Mouse (Mus musculus) intestine, embryonic 14.5 days (tissue): ENCODE results near the gene Pate2. TPM values are rescaled to one million over a fixed set of nuclear protein-coding genes. Genes with fewer than 3 reads are reported as not detected.

Source experiments
- ATAC-seq: fragments of 200-750 bp; cut with Nextera tagmentation; replicated peaks from 2 replicates; pipeline ENCODE4 v1.8.0; 2017; ENCODE audit warnings: low read depth, moderate number of reproducible peaks, moderate TSS enrichment, moderate library complexity; ENCODE audit not compliant: low FRiP score, low TSS enrichment
- DNase-seq: peaks from one replicate; pipeline ENCODE4 v3.0.0-alpha.2; 2018; ENCODE audit warnings: low spot score
- H3K27ac ChIP-seq: fragments of 300-500 bp; sonication (generic); 2 replicates; pipeline ENCODE4 v1.5.1; 2014; ENCODE audit warnings: low read depth, mild to moderate bottlenecking, control low read depth
- H3K27me3 ChIP-seq: fragments of 300-500 bp; sonication (generic); replicated peaks from 2 replicates; pipeline ENCODE4 v1.6.1; 2014; ENCODE audit warnings: low read length, control low read depth; ENCODE audit not compliant: control insufficient read depth, insufficient read depth
- H3K36me3 ChIP-seq: fragments of 300-500 bp; sonication (generic); 2 replicates; pipeline ENCODE4 v1.6.1; 2014; ENCODE audit warnings: low read length, control low read depth; ENCODE audit not compliant: control insufficient read depth, insufficient read depth
- H3K4me1 ChIP-seq: fragments of 300-500 bp; sonication (generic); replicated peaks from 2 replicates; pipeline ENCODE4 v1.6.1; 2014; ENCODE audit warnings: low read length, control low read depth, mixed read lengths; ENCODE audit not compliant: control insufficient read depth, insufficient read depth
- H3K4me2 ChIP-seq: fragments of 300-500 bp; sonication (generic); 2 replicates; pipeline ENCODE4 v1.6.1; 2014; ENCODE audit warnings: low read length
- H3K4me3 ChIP-seq: fragments of 300-500 bp; sonication (generic); 2 replicates; pipeline ENCODE4 v1.5.1; 2014; ENCODE audit warnings: low read depth, low read length, control low read depth, mixed read lengths
- H3K9ac ChIP-seq: fragments of 300-500 bp; sonication (generic); 2 replicates; pipeline ENCODE4 v1.6.1; 2014; ENCODE audit warnings: mild to moderate bottlenecking, low read length
- H3K9me3 ChIP-seq: fragments of 300-500 bp; sonication (generic); 2 replicates; pipeline ENCODE4 v1.6.1; 2016; ENCODE audit warnings: low read length, control low read depth; ENCODE audit not compliant: control insufficient read depth
- WGBS: fragments of 180-500 bp; shearing (Covaris S2); extraction: QIAGEN DNeasy Blood & Tissue Kit; methylation state at CpG from one replicate; pipeline ENCODE4 v1.1.7; 2014; 5-methylcytosine and 5-hydroxymethylcytosine counted together
- polyA plus RNA-seq: library from polyadenylated mRNA; unstranded; fragments of >200 nt; fragmentation: Nextera tagmentation; extraction: Ambion mirVana; gene quantifications from 2 replicates; pipeline ENCODE4 v1.2.1, GENCODE M21; 2014

Gene Pate2
- 0.31 and 0.43 TPM in 2 replicates for polyA plus RNA-seq

DNA sequence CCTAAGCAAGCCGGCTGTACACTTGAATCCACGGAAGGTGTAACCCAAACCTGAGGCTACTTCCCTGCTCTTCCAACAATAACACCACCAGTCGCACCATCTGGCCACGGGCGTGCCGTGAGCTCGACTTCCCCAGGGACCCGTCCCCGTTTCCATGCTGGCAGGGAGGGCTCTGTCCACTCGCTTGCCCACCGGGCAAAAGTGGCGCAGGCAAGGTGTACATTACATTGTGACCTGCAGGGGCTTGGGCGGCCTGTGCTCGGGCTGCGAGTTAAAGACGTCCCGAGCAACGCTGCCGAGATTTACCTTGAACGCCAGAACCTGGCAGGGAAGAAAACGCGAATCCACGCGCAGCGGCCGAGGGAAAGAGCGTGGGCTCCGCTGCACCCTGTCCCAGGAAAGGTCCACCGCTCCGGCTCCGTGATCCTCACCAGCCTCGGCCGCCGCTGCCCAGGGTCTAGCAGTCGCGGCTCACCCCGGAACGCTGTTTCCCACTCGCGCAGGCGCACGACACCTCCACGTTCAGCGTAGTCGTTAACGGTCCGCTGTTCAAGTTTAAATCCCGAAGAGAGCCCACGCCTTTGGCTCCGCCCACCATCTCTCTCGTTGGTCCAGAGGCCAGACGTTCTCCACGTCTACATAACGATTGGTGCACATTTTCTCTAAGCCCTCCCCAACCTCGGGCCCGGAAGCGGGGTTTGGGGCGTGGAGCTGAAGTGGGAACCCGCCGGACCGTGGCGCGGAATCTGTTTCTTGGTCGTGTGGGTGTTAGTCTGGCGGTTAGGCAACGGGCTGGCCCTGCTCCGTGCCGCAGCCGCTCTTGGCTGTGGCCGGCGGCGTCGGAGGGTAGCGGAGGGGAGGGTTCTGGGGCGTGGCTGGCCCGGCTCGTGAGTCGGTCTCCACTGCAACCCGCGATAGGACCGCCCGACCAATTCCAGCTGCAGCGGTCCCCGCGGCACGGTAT, at the start of gene Pate2, which contains the start of gene Hyls1:
Gene Pate2, plus strand, starts transcription at position 714 of the 964 bp plus-strand sequence.
Gene Hyls1, minus strand, starts transcription at position 828 of the 964 bp plus-strand sequence.
- H3K4me3 ChIP-seq, result peak within 1 kb of the TSS; percentile 67
- H3K4me2 ChIP-seq, result peak within 1 kb of the TSS; percentile 63
- H3K9ac ChIP-seq, result peak within 1 kb of the TSS; percentile 55
- peaks cover 9% of the 10 kb centered on the region; the same call in 1 of the 2 replicates for H3K27me3 ChIP-seq
- peaks cover 7% of the 10 kb centered on the region for H3K4me1 ChIP-seq
- H3K9me3 ChIP-seq, result no peaks in the 10 kb centered on the region
- H3K27ac ChIP-seq, result peak within 1 kb of the TSS; percentile 78
- H3K36me3 ChIP-seq, result peaks cover 34% of the 10 kb centered on the region
- under 1% methylated on average over 85 of the region's 86 CpGs for WGBS
- peak; percentile 94 for DNase-seq
- ATAC-seq, result peak; percentile 98

DNA sequence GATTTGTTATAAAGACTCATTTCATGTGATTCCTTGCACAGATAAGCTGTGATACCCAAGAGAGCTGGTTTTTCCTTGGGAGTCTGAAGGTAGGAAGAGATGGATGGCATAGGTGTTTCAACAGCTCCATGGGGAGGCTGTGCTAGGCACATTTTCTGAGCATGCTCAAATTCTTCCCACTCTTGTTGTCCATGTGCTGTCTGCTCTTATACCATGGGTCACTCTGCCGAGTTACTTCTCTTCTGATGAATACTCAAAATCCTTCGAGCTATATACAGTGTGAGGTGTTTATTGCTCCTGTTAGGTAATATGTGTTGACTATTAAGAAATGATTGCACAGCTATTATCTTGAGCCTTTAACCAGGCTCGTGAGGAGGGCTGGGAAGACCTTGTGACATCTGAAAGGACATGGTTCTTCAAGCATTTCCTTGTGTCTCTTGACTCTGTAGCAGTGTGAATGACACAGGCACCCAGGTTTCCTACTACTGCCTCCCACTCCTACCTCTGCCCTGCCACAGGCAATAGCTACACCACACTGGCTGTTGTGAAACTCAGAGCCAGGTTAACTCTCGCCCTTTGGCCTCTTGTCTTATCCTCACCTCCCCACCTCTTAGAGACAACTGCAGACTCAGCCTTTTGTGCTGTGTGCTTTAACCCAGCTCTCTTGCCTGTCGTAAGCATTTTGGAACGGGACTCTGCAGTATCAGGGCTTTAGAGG, 49.3 kb upstream of the Pate2 start:
- no peak overlapping the region for H3K9ac ChIP-seq
- H3K4me2 ChIP-seq, result no peak overlapping the region
- no peaks in the 10 kb centered on the region for H3K36me3 ChIP-seq
- H3K9me3 ChIP-seq, result no peaks in the 10 kb centered on the region
- no peaks in the 10 kb centered on the region for H3K27me3 ChIP-seq
- DNase-seq, result no peak
- no peak for ATAC-seq
- peaks cover 9% of the 10 kb centered on the region for H3K4me1 ChIP-seq
- WGBS, result 77% methylated on average over 6 of the region's 6 CpGs
- H3K27ac ChIP-seq, result no peak overlapping the region
- no peak overlapping the region for H3K4me3 ChIP-seq

DNA sequence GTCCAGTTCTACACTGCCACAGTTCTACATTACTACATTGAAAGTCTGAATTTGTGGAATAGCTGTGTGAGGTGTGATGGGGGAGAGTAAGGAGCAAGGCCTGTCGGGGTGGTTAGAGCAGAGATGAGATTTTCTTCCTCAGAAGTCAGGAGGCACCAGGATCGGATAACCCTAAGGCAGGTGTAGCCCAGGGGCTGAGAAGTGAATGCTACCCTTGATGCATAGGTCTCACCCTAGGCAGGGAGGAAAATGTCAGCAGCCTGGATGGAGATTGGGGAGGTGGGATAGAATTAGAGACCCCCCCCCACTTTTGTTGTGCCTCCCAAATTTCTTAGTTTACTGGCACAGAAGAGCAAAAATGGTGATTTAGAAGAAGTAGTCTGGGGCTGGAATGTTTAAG, 47.8 kb upstream of the Pate2 start:
- Histone ChIP-seq H3K9me3 (no peaks in the 10 kb centered on the region), H3K27ac (no peak overlapping the region), H3K9ac (no peak overlapping the region), H3K27me3 (no peaks in the 10 kb centered on the region), H3K4me1 (peaks cover 9% of the 10 kb centered on the region), H3K4me3 (no peak overlapping the region), H3K36me3 (no peaks in the 10 kb centered on the region), H3K4me2 (no peak overlapping the region)
- 77% methylated on average over 2 of the region's 2 CpGs for WGBS
- ATAC-seq (no peak), DNase-seq (no peak)

GRCm38 (mm10) chr9:35522821-35523515, 47.1 kb upstream of the Pate2 start:
- no peak overlapping the region for H3K9ac ChIP-seq

DNA sequence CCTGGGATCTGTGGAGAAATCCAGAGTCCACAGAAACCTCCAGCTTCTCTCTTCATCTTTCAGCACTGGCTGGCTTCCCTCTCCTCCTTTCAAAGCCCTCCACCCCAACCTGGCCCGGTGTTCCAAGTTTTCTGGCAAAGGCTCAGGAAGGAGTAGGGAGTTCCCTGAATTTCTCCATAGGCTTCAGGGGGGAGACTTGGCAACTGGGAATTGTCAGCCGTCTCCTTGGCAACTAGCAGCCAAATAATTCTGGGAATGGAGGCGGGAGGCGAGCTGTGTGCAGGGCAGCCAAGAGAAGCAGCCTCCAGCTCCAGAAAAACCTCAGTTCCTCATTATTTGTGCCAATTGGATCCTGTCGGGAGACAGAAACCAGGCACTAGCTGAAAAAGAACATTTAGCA, 46.5 kb upstream of the Pate2 start:
- Histone ChIP-seq H3K9me3 (no peaks in the 10 kb centered on the region), H3K4me3 (no peak overlapping the region), H3K27me3 (no peaks in the 10 kb centered on the region), H3K36me3 (no peaks in the 10 kb centered on the region), H3K4me1 (peaks cover 9% of the 10 kb centered on the region), H3K4me2 (no peak overlapping the region), H3K27ac (peak overlapping the region; percentile 62), H3K9ac (no peak overlapping the region)
- DNase-seq, result peak; percentile 72
- 30% methylated on average over 5 of the region's 5 CpGs for WGBS
- peak; percentile 78 for ATAC-seq

More at GRCm38 (mm10) chr9:35522821-35523515, 47.1 kb upstream of the Pate2 start:
- Histone ChIP-seq H3K27ac (0 out of 2 replicates have a peak overlapping the region, but pooled peaks have one; percentile 62), H3K27me3 (no peaks in the 10 kb centered on the region), H3K9me3 (no peaks in the 10 kb centered on the region), H3K4me2 (no peak overlapping the region), H3K36me3 (no peaks in the 10 kb centered on the region), H3K4me1 (peaks cover 9% of the 10 kb centered on the region), H3K4me3 (no peak overlapping the region)
- WGBS, result 76% methylated on average over 1 of the region's 1 CpGs
- DNase-seq, result no peak
- no peak for ATAC-seq

- H3K4me2 ChIP-seq, result peak overlapping the region; percentile 1; the same call in 1 of the 2 replicates
- no peak overlapping the region for H3K9ac ChIP-seq
- H3K27me3 ChIP-seq, result no peaks in the 10 kb centered on the region
- no peaks in the 10 kb centered on the region for H3K9me3 ChIP-seq
- H3K27ac ChIP-seq, result peak overlapping the region; percentile 62
- H3K4me3 ChIP-seq, result no peak overlapping the region
- peaks cover 9% of the 10 kb centered on the region for H3K4me1 ChIP-seq
- ATAC-seq (peak; percentile 77), DNase-seq (peak; percentile 81)
- WGBS, result 22% methylated on average over 7 of the region's 7 CpGs
- H3K36me3 ChIP-seq, result no peaks in the 10 kb centered on the region
Measured at GRCm38 (mm10) chr9:35523941-35524411, 46.1 kb upstream of the Pate2 start.

- peaks cover 7% of the 10 kb centered on the region; the same call in 1 of the 2 replicates for H3K4me1 ChIP-seq
- H3K36me3 ChIP-seq, result no peaks in the 10 kb centered on the region
- DNase-seq, result no peak
- H3K4me2 ChIP-seq, result no peak overlapping the region
- no peaks in the 10 kb centered on the region for H3K27me3 ChIP-seq
- ATAC-seq, result no peak
- 61% methylated on average over 3 of the region's 3 CpGs for WGBS
- no peak overlapping the region for H3K27ac ChIP-seq
- no peak overlapping the region for H3K4me3 ChIP-seq
- no peak overlapping the region for H3K9ac ChIP-seq
- H3K9me3 ChIP-seq, result no peaks in the 10 kb centered on the region
Measured at GRCm38 (mm10) chr9:35529141-35529540, 40.9 kb upstream of the Pate2 start.

GRCm38 (mm10) chr9:35529796-35530195, 40.3 kb upstream of the Pate2 start:
- no peaks in the 10 kb centered on the region for H3K27me3 ChIP-seq
- 19% methylated on average over 1 of the region's 1 CpGs for WGBS
- no peak overlapping the region for H3K9ac ChIP-seq
- H3K27ac ChIP-seq, result no peak overlapping the region
- DNase-seq (no peak), ATAC-seq (no peak)
- H3K4me2 ChIP-seq, result no peak overlapping the region
- no peaks in the 10 kb centered on the region for H3K9me3 ChIP-seq
- peaks cover 3% of the 10 kb centered on the region; the same call in 1 of the 2 replicates for H3K4me1 ChIP-seq
- no peaks in the 10 kb centered on the region for H3K36me3 ChIP-seq
- no peak overlapping the region for H3K4me3 ChIP-seq
